Mouse (Mus musculus): ENCODE results near the gene Cnga4. TPM values are rescaled to one million over a fixed set of nuclear protein-coding genes. Genes with fewer than 3 reads are reported as not detected.

Gene Cnga4
- polyA plus RNA-seq (2012; rRNA removed), result 0.41 and 0.43 TPM in 2 replicates

DNA sequence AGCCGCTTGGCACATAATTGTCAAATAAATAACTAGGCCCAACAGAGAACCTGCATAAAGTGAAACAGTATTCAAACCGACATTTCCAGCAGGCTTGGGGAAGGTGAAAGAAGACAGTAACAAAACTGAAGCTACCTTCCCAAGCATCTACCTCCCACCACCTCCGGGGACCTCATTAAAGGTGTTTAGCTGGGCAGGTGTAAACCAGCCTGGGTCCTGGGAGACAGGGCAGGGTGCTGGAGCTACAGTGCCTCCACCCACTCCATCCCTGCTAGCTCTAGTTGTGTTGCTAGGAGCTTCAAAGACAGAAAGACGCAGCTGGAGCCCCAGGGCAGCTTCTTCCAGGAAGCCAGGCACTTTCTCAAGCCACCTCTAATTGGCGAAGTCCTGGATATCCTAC is at the start of gene Cnga4:
Cnga4 (plus strand) TSS at position 301 of the 400 bp plus-strand sequence.

GRCm38 (mm10) chr7:105367930-105368329 is 36.4 kb upstream of the Cnga4 start, which contains the start of gene Olfr692:
Olfr692 (plus strand) TSS chr7:105368230.

GRCm38 (mm10) chr7:105374866-105375265 is 29.5 kb upstream of the Cnga4 start, which contains the start of gene Gm5901:
Gm5901 (plus strand) TSS chr7:105375038.

GRCm38 (mm10) chr7:105399935-105400624 is 4.3 kb upstream of the Cnga4 start, which contains the start of gene Fam160a2:
Fam160a2 (minus strand) TSS chr7:105400054.

GRCm38 (mm10) chr7:105425424-105426043 is 21.2 kb downstream of the Cnga4 start, which contains the start of gene Cckbr:
Cckbr (plus strand) TSS chr7:105425731.

Other genes starting within 250 kb of the Cnga4 start
- gene Olfr684, start 240.9 kb upstream of the Cnga4 start, polyA plus RNA-seq (2012; rRNA removed), result not detected in 2 replicates
- not detected in 2 replicates for gene Olfr685, start 218.6 kb upstream of the Cnga4 start, polyA plus RNA-seq (2012; rRNA removed)
- not detected in 2 replicates for gene Olfr686, start 197.1 kb upstream of the Cnga4 start, polyA plus RNA-seq (2012; rRNA removed)
- not detected in 2 replicates for gene Olfr688, start 116.5 kb upstream of the Cnga4 start, polyA plus RNA-seq (2012; rRNA removed)
- gene Olfr689, start 93.4 kb upstream of the Cnga4 start, polyA plus RNA-seq (2012; rRNA removed), result not detected in 2 replicates
- gene Olfr690, start 70.5 kb upstream of the Cnga4 start, polyA plus RNA-seq (2012; rRNA removed), result not detected in 2 replicates
- gene Olfr691, start 62.3 kb upstream of the Cnga4 start, polyA plus RNA-seq (2012; rRNA removed), result not detected in 2 replicates
- gene Olfr692, start 36.3 kb upstream of the Cnga4 start, polyA plus RNA-seq (2012; rRNA removed), result not detected in 2 replicates
- not detected in 2 replicates for gene Gm5901, start 29.5 kb upstream of the Cnga4 start, polyA plus RNA-seq (2012; rRNA removed)
- 74.6 and 74.9 TPM in 2 replicates for gene Fam160a2, start 4.5 kb upstream of the Cnga4 start, polyA plus RNA-seq (2012; rRNA removed)
- 1.8 and 1.9 TPM in 2 replicates for gene Cckbr, start 21.2 kb downstream of the Cnga4 start, polyA plus RNA-seq (2012; rRNA removed)
- gene Cavin3, start 77.7 kb downstream of the Cnga4 start, polyA plus RNA-seq (2012; rRNA removed), result 255 and 453 TPM in 2 replicates
- 46.2 and 47.8 TPM in 2 replicates for gene Smpd1, start 149.8 kb downstream of the Cnga4 start, polyA plus RNA-seq (2012; rRNA removed)
- 67.2 and 74.9 TPM in 2 replicates for gene Apbb1, start 177.1 kb downstream of the Cnga4 start, polyA plus RNA-seq (2012; rRNA removed)
- 1.8 and 5.5 TPM in 2 replicates for gene Hpx, start 195.6 kb downstream of the Cnga4 start, polyA plus RNA-seq (2012; rRNA removed)
- gene Trim3, start 229.0 kb downstream of the Cnga4 start, polyA plus RNA-seq (2012; rRNA removed), result 78.9 and 79.5 TPM in 2 replicates
- 127 and 182 TPM in 2 replicates for gene Timm10b, start 235.5 kb downstream of the Cnga4 start, polyA plus RNA-seq (2012; rRNA removed)
- gene Arfip2, start 235.8 kb downstream of the Cnga4 start, polyA plus RNA-seq (2012; rRNA removed), result 101 and 109 TPM in 2 replicates
- 312 and 349 TPM in 2 replicates for gene Gm45799, start 236.0 kb downstream of the Cnga4 start, polyA plus RNA-seq (2012; rRNA removed)
- gene Dnhd1, start 246.3 kb downstream of the Cnga4 start, polyA plus RNA-seq (2012; rRNA removed), result 3.2 and 3.6 TPM in 2 replicates

Measured in ovary, adult 2 months (tissue).